Mouse (Mus musculus) olfactory bulb, adult 2 months (tissue): Measurements from ENCODE around the gene Cckar.

Experiments used
- CTCF ChIP-seq: fragments of 200-500 bp; IDR thresholded peaks from 2 replicates; pipeline ENCODE4 v1.5.1; 2012; ENCODE audit warnings: low read depth, mild to moderate bottlenecking, low read length, moderate library complexity; ENCODE audit not compliant: insufficient read depth
- POLR2A ChIP-seq: fragments of 200-500 bp; IDR thresholded peaks from 2 replicates; pipeline ENCODE4 v1.6.1; 2012; ENCODE audit warnings: mild to moderate bottlenecking, low read depth, low read length, moderate library complexity; ENCODE audit not compliant: insufficient read depth

DNA sequence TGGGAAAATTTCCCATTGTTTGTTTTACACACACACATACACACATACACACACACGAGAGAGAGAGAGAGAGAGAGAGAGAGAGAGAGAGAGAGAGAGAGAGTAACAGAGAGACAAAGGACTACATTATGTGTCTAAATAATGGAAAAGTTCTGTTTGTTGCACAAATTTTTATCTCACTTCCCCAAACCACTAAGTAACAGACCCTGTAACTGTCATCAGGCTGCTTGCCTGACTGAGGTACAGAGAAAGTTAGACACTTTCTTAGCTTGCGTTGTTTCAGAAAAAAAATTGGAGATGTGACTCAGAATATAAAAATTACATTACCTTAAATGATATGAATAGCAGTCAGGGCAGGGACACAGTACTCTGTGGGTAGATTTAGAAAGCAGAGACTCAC, 36.6 kb upstream of the Cckar start:
- TF ChIP-seq POLR2A = no peak
- TF ChIP-seq CTCF = no peak
